Mouse (Mus musculus) embryonic facial prominence, embryonic 11.5 days (tissue): ENCODE data around the gene Sh3rf3. TPM values are rescaled to one million over a fixed set of nuclear protein-coding genes. Genes with fewer than 3 reads are reported as not detected.
A peak's percentile ranks its signal among the peaks of the same experiment; 100 is the strongest.

Experiments used
- ATAC-seq: fragments of 200-750 bp; cut with Nextera tagmentation; replicated peaks from 2 replicates; pipeline ENCODE4 v1.8.0; 2017; ENCODE audit warnings: low read depth; ENCODE audit not compliant: insufficient number of reproducible peaks, low FRiP score, low TSS enrichment
- DNase-seq: peaks from one replicate; pipeline ENCODE4 v3.0.0-alpha.2; 2015; ENCODE audit warnings: low spot score
- H3K27ac ChIP-seq: fragments of 300-500 bp; sonication (generic); replicated peaks from 2 replicates; pipeline ENCODE4 v1.5.1; 2014; ENCODE audit warnings: mild to moderate bottlenecking, low read depth, low read length, control low read depth
- H3K27me3 ChIP-seq: fragments of 300-500 bp; sonication (generic); 2 replicates; pipeline ENCODE4 v1.6.1; 2014; ENCODE audit warnings: mild to moderate bottlenecking, low read length, moderate library complexity, mixed read lengths; ENCODE audit not compliant: control insufficient read depth, insufficient read depth
- H3K36me3 ChIP-seq: fragments of 300-500 bp; sonication (generic); replicated peaks from 2 replicates; pipeline ENCODE4 v1.6.1; 2014; ENCODE audit warnings: low read depth, mild to moderate bottlenecking, low read length, moderate library complexity, mixed read lengths; ENCODE audit not compliant: control insufficient read depth, insufficient read depth
- H3K4me1 ChIP-seq: fragments of 300-500 bp; sonication (generic); 2 replicates; pipeline ENCODE4 v1.6.1; 2014; ENCODE audit warnings: low read length, mixed read lengths; ENCODE audit not compliant: control insufficient read depth, insufficient read depth
- H3K4me2 ChIP-seq: fragments of 300-500 bp; sonication (generic); 2 replicates; pipeline ENCODE4 v1.6.1; 2014; ENCODE audit warnings: low read depth, mild to moderate bottlenecking, control low read depth, low read length, moderate library complexity
- H3K4me3 ChIP-seq: fragments of 300-500 bp; sonication (generic); 2 replicates; pipeline ENCODE4 v1.5.1; 2014; ENCODE audit warnings: low read depth, low read length, control low read depth
- H3K9ac ChIP-seq: fragments of 300-500 bp; sonication (generic); replicated peaks from 2 replicates; pipeline ENCODE4 v1.6.1; 2014; ENCODE audit warnings: mild to moderate bottlenecking, control low read depth, low read length
- H3K9me3 ChIP-seq: fragments of 300-500 bp; sonication (generic); replicated peaks from 2 replicates; pipeline ENCODE4 v1.6.1; 2016; ENCODE audit warnings: mild to moderate bottlenecking, low read length, inconsistent platforms, mixed read lengths; ENCODE audit not compliant: control insufficient read depth
- WGBS: fragments of 180-500 bp; shearing (Covaris S2); extraction: QIAGEN DNeasy Blood & Tissue Kit; methylation state at CpG from one replicate; pipeline ENCODE4 v1.1.7; 2014; 5-methylcytosine and 5-hydroxymethylcytosine counted together
- polyA plus RNA-seq: library from polyadenylated mRNA; unstranded; fragments of >200 nt; fragmentation: Nextera tagmentation; extraction: Ambion mirVana; gene quantifications from 2 replicates; pipeline ENCODE4 v1.2.1, GENCODE M21; 2014

Gene Sh3rf3
- polyA plus RNA-seq, 1 experiment from 2014 or later, result 0.98 TPM

- peak overlapping the region; percentile 100 for H3K4me2 ChIP-seq
- under 1% methylated on average over 63 of the region's 63 CpGs for WGBS
- no peak overlapping the region for H3K27ac ChIP-seq
- H3K4me1 ChIP-seq, result peaks cover 3% of the 10 kb centered on the region; the same call in 1 of the 2 replicates
- peak; percentile 94 for DNase-seq
- H3K9ac ChIP-seq, result peak overlapping the region; percentile 50
- H3K9me3 ChIP-seq, result no peaks in the 10 kb centered on the region
- peak; percentile 62 for ATAC-seq
- no peaks in the 10 kb centered on the region for H3K36me3 ChIP-seq
- H3K4me3 ChIP-seq, result peak overlapping the region; percentile 56
- peaks cover 21% of the 10 kb centered on the region for H3K27me3 ChIP-seq
These were observed 714 bp upstream of the Sh3rf3 start for GRCm38 (mm10) chr10:58812210-58813080.

GRCm38 (mm10) chr10:58813801-58814191, 637 bp downstream of the Sh3rf3 start:
- Histone ChIP-seq H3K27ac (no peak overlapping the region), H3K9ac (peak overlapping the region; percentile 50), H3K9me3 (no peaks in the 10 kb centered on the region), H3K4me3 (peak overlapping the region; percentile 56), H3K36me3 (no peaks in the 10 kb centered on the region), H3K4me1 (peaks cover 3% of the 10 kb centered on the region; the same call in 1 of the 2 replicates), H3K4me2 (peak overlapping the region; percentile 100), H3K27me3 (peaks cover 21% of the 10 kb centered on the region)
- under 1% methylated on average over 35 of the region's 35 CpGs for WGBS
- peak; percentile 30 for DNase-seq
- ATAC-seq, result no peak

- DNase-seq (no peak), ATAC-seq (no peak)
- no peak overlapping the region for H3K4me2 ChIP-seq
- H3K27ac ChIP-seq, result no peak overlapping the region
- no peak overlapping the region for H3K9ac ChIP-seq
- WGBS, result 50% methylated on average over 7 of the region's 7 CpGs
- peaks cover 21% of the 10 kb centered on the region for H3K27me3 ChIP-seq
- no peaks in the 10 kb centered on the region for H3K36me3 ChIP-seq
- no peak overlapping the region for H3K4me3 ChIP-seq
- H3K9me3 ChIP-seq, result no peaks in the 10 kb centered on the region
- peaks cover 3% of the 10 kb centered on the region; the same call in 1 of the 2 replicates for H3K4me1 ChIP-seq
These were observed 1.3 kb downstream of the Sh3rf3 start for GRCm38 (mm10) chr10:58814486-58814885.

- H3K4me1 ChIP-seq, result no peaks in the 10 kb centered on the region
- no peak for DNase-seq
These were observed 10.9 kb downstream of the Sh3rf3 start for GRCm38 (mm10) chr10:58824016-58824568.

GRCm38 (mm10) chr10:58829251-58830111, 16.3 kb downstream of the Sh3rf3 start:
- DNase-seq, result no peak
- H3K27ac ChIP-seq, result no peak overlapping the region
- H3K27me3 ChIP-seq, result no peaks in the 10 kb centered on the region
- no peak overlapping the region for H3K4me2 ChIP-seq
- H3K9me3 ChIP-seq, result no peaks in the 10 kb centered on the region
- no peak overlapping the region for H3K4me3 ChIP-seq
- 88% methylated on average over 11 of the region's 11 CpGs for WGBS
- ATAC-seq, result no peak
- no peaks in the 10 kb centered on the region for H3K36me3 ChIP-seq
- no peak overlapping the region for H3K9ac ChIP-seq
- no peaks in the 10 kb centered on the region for H3K4me1 ChIP-seq

More at GRCm38 (mm10) chr10:58824016-58824568, 10.9 kb downstream of the Sh3rf3 start:
- ATAC-seq, result no peak
- Histone ChIP-seq H3K27ac (no peak overlapping the region), H3K36me3 (no peaks in the 10 kb centered on the region), H3K9me3 (no peaks in the 10 kb centered on the region), H3K4me3 (no peak overlapping the region), H3K27me3 (no peaks in the 10 kb centered on the region), H3K9ac (no peak overlapping the region), H3K4me2 (no peak overlapping the region)
- WGBS, result 58% methylated on average over 7 of the region's 7 CpGs

GRCm38 (mm10) chr10:58833146-58833545, 20.0 kb downstream of the Sh3rf3 start:
- Histone ChIP-seq H3K27me3 (no peaks in the 10 kb centered on the region), H3K4me2 (no peak overlapping the region), H3K36me3 (no peaks in the 10 kb centered on the region), H3K4me3 (no peak overlapping the region), H3K9me3 (no peaks in the 10 kb centered on the region), H3K9ac (no peak overlapping the region), H3K4me1 (no peaks in the 10 kb centered on the region), H3K27ac (no peak overlapping the region)
- DNase-seq (no peak), ATAC-seq (no peak)
- 76% methylated on average over 3 of the region's 3 CpGs for WGBS

- no peak overlapping the region for H3K27ac ChIP-seq
- H3K36me3 ChIP-seq, result no peaks in the 10 kb centered on the region
- ATAC-seq, result no peak
- H3K4me3 ChIP-seq, result no peak overlapping the region
- no peaks in the 10 kb centered on the region for H3K9me3 ChIP-seq
- no peak for DNase-seq
- 78% methylated on average over 13 of the region's 13 CpGs for WGBS
- H3K4me2 ChIP-seq, result no peak overlapping the region
- H3K9ac ChIP-seq, result no peak overlapping the region
- no peaks in the 10 kb centered on the region for H3K27me3 ChIP-seq
- no peaks in the 10 kb centered on the region for H3K4me1 ChIP-seq
These were observed 20.6 kb downstream of the Sh3rf3 start for GRCm38 (mm10) chr10:58833741-58834178.
